Mouse (Mus musculus): ENCODE measurements at regions not wholly inside any gene's neighbourhood (a gene's known extent, or its start where the extent isn't known, plus 50 kb on each side); places are given as distances from the start of the nearest gene placed in this dataset.

DNA sequence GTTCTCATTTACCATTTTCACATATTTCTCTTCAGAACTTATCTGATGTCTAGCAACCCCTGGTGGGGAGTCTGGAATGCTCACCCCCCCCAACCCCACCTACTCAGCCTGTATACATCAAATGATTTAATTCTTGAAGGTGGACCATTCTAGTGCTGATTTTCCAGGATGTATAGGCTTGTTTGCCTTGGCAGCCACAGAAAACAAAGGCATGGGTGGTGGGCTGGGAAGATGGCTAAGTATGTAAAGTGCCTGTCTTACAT, 305.7 kb downstream of the Ets1 start:
- no peak overlapping the region for H3K4me3 ChIP-seq (replicated peaks in 1 of 3; ENCODE audit: low read depth in 2 of 3, low read length in 2 of 3, poor library complexity in 1 of 3)
- in situ Hi-C loops (cut with MboI; ENCODE audit: low pct_ligation_motif_present, low pct_unique_long_range_greater_than_20kb, low sequenced_read_pairs) = loop anchor here (5.0 to 25.0 kb wide), 3 partner anchors 229 to 544 kb away; no protein-coding TSS in a partner anchor
- no peaks in the 10 kb centered on the region for H3K27me3 ChIP-seq (replicated peaks)
- no peak overlapping the region for H3K27ac ChIP-seq (ENCODE audit: insufficient read depth, low read depth)
- dilution Hi-C loops (cut with MboI; ENCODE audit: extremely low pct_ligation_motif_present, extremely low pct_unique_long_range_greater_than_20kb, low sequenced_read_pairs) = no loop called here
- no peak for DNase-seq (ENCODE audit: extremely low read depth)
- H3K36me3 ChIP-seq (replicated peaks in 1 of 2; ENCODE audit: control insufficient read depth in 1 of 2, insufficient read depth in 1 of 2, low read length in 1 of 2) = no peaks in the 10 kb centered on the region
- H3K4me1 ChIP-seq (ENCODE audit: control insufficient read depth in 1 of 2, insufficient read depth in 2 of 2) = peaks cover 3 to 21% of the 10 kb centered on the region in 2 experiments; a peak in 3 of 4 replicates
- H3K9me3 ChIP-seq (replicated peaks; ENCODE audit: low read length) = no peaks in the 10 kb centered on the region
- no peaks in the 10 kb centered on the region for H3K79me2 ChIP-seq (replicated peaks; ENCODE audit: control insufficient read depth, extremely low read depth, insufficient read depth, poor library complexity, severe bottlenecking)
- TF ChIP-seq NELFE (IDR thresholded peaks at IDR 0.05; ENCODE audit: low read depth, low read length) (no peak), MEF2A (IDR thresholded peaks at IDR 0.05; ENCODE audit: borderline replicate concordance, low read depth, low read length) (no peak), SMC3 (IDR thresholded peaks at IDR 0.05; ENCODE audit: low read depth, low read length) (peak; percentile 51), CHD2 (IDR thresholded peaks at IDR 0.05; ENCODE audit: low read length) (no peak), CHD1 (IDR thresholded peaks at IDR 0.05; ENCODE audit: low read depth, low read length) (no peak), PAX5 (IDR thresholded peaks at IDR 0.05; ENCODE audit: low read length) (no peak), CTCF (conservative IDR thresholded peaks at IDR 0.05 in 1 of 2, IDR thresholded peaks at IDR 0.05 in 1 of 2; ENCODE audit: low read depth in 2 of 2, low read length in 2 of 2) (peak in 1 of 2 experiments; percentile 45; a peak in 2 of 4 replicates), MYC (IDR thresholded peaks at IDR 0.05; ENCODE audit: low read depth, low read length) (no peak), ETS1 (conservative IDR thresholded peaks at IDR 0.05; ENCODE audit: low read depth, low read length) (no peak), E2F4 (IDR thresholded peaks at IDR 0.05; ENCODE audit: insufficient replicate concordance, low read depth, low read length) (no peak), RAD21 (IDR thresholded peaks at IDR 0.05; ENCODE audit: low read depth, low read length) (peak; percentile 43), MXI1 (IDR thresholded peaks at IDR 0.05; ENCODE audit: low read depth, low read length) (no peak)
- H3K4me2 ChIP-seq (ENCODE audit: insufficient read depth, low read depth, poor library complexity, severe bottlenecking) = no peak overlapping the region
- no peak overlapping the region for H3K9ac ChIP-seq (ENCODE audit: insufficient read depth, low read depth)

DNA sequence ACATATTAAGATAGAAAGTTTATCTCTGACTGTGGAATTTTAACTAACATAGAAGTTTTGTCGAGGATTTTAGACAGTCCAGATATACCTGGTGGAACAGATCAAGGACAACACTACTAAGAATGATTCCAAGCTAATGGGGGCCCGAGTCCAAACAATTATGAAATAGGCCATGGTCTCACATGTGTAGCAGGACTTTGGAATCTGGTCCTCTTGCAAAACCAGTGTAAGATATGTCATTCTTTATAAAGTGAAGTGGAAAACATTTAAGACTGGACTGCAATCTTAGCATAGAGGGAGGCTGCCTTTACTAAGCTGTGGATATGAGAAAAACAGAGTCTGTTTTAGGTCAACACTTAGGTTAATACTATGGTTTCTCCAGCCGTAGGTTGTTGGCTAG, 311.2 kb downstream of the Ets1 start:
- H3K4me3 ChIP-seq (replicated peaks in 1 of 3; ENCODE audit: low read depth in 2 of 3, low read length in 2 of 3, poor library complexity in 1 of 3) = no peak overlapping the region
- no peak overlapping the region for H3K9ac ChIP-seq (ENCODE audit: insufficient read depth, low read depth)
- no peak overlapping the region for H3K4me2 ChIP-seq (ENCODE audit: insufficient read depth, low read depth, poor library complexity, severe bottlenecking)
- no peaks in the 10 kb centered on the region for H3K27me3 ChIP-seq (replicated peaks)
- H3K36me3 ChIP-seq (replicated peaks in 1 of 2; ENCODE audit: control insufficient read depth in 1 of 2, insufficient read depth in 1 of 2, low read length in 1 of 2) = no peaks in the 10 kb centered on the region
- dilution Hi-C loops (cut with MboI; ENCODE audit: extremely low pct_ligation_motif_present, extremely low pct_unique_long_range_greater_than_20kb, low sequenced_read_pairs) = no loop called here
- no peaks in the 10 kb centered on the region for H3K4me1 ChIP-seq (ENCODE audit: control insufficient read depth in 1 of 2, insufficient read depth in 2 of 2)
- no peak for TF ChIP-seq ZC3H11A (IDR thresholded peaks at IDR 0.05; ENCODE audit: low read depth, low read length)
- TF ChIP-seq USF2 (conservative IDR thresholded peaks at IDR 0.05; ENCODE audit: low read depth, low read length) = no peak
- no peak for TF ChIP-seq RAD21 (IDR thresholded peaks at IDR 0.05; ENCODE audit: low read depth, low read length)
- TF ChIP-seq BHLHE40 (IDR thresholded peaks at IDR 0.05; ENCODE audit: low read depth, low read length) = no peak
- DNase-seq (ENCODE audit: extremely low read depth) = no peak
- in situ Hi-C loops (cut with MboI; ENCODE audit: low pct_ligation_motif_present, low pct_unique_long_range_greater_than_20kb, low sequenced_read_pairs) = loop anchor here (25.0 kb wide), 1 partner anchor 235 kb away; no protein-coding TSS in a partner anchor
- H3K79me2 ChIP-seq (replicated peaks; ENCODE audit: control insufficient read depth, extremely low read depth, insufficient read depth, poor library complexity, severe bottlenecking) = no peaks in the 10 kb centered on the region
- H3K27ac ChIP-seq (ENCODE audit: insufficient read depth, low read depth) = no peak overlapping the region
- H3K9me3 ChIP-seq (replicated peaks; ENCODE audit: low read length) = no peaks in the 10 kb centered on the region

DNA sequence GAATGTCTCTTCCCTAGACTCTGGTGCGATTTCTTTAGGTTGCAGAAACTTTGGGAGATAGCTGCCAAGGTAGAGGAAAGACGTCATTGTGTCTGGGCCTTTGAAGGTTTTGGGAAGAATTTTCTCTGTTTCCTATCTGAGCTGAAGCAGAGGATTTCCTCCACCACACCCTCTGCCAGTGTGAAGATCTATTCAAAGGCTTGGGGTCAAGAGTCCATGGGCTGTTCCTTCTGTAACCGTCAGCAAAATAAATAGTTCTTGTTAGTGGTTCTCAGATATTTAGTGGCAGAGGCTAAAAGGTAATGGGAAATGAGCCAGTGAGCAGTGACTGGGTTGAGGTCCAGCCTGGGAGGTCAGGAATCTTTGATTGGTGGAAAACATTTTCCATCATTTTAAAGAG, 313.0 kb downstream of the Ets1 start:
- Histone ChIP-seq H3K27ac (ENCODE audit: insufficient read depth, low read depth) (no peak overlapping the region), H3K27me3 (replicated peaks) (no peaks in the 10 kb centered on the region), H3K79me2 (replicated peaks; ENCODE audit: control insufficient read depth, extremely low read depth, insufficient read depth, poor library complexity, severe bottlenecking) (no peaks in the 10 kb centered on the region), H3K36me3 (replicated peaks in 1 of 2; ENCODE audit: control insufficient read depth in 1 of 2, insufficient read depth in 1 of 2, low read length in 1 of 2) (no peaks in the 10 kb centered on the region), H3K9me3 (replicated peaks; ENCODE audit: low read length) (no peaks in the 10 kb centered on the region), H3K4me3 (replicated peaks in 1 of 3; ENCODE audit: low read depth in 2 of 3, low read length in 2 of 3, poor library complexity in 1 of 3) (no peak overlapping the region), H3K9ac (ENCODE audit: insufficient read depth, low read depth) (no peak overlapping the region), H3K4me1 (ENCODE audit: control insufficient read depth in 1 of 2, insufficient read depth in 2 of 2) (no peaks in the 10 kb centered on the region), H3K4me2 (ENCODE audit: insufficient read depth, low read depth, poor library complexity, severe bottlenecking) (no peak overlapping the region)
- TF ChIP-seq EP300 (IDR thresholded peaks at IDR 0.05; ENCODE audit: low read length) = no peak
- TF ChIP-seq CHD2 (IDR thresholded peaks at IDR 0.05; ENCODE audit: low read length) = no peak
- no peak for TF ChIP-seq RAD21 (IDR thresholded peaks at IDR 0.05; ENCODE audit: low read depth, low read length)
- TF ChIP-seq TBP (conservative IDR thresholded peaks at IDR 0.05; ENCODE audit: low read depth, low read length) = no peak
- no peak for TF ChIP-seq RCOR1 (conservative IDR thresholded peaks at IDR 0.05; ENCODE audit: low read depth, low read length)
- no peak for TF ChIP-seq MAX (IDR thresholded peaks at IDR 0.05; ENCODE audit: low read length)
- no peak for TF ChIP-seq JUN (IDR thresholded peaks at IDR 0.05; ENCODE audit: insufficient read depth, low read depth, low read length)
- TF ChIP-seq NELFE (IDR thresholded peaks at IDR 0.05; ENCODE audit: low read depth, low read length) = no peak
- no peak for TF ChIP-seq MEF2A (IDR thresholded peaks at IDR 0.05; ENCODE audit: borderline replicate concordance, low read depth, low read length)
- no peak for TF ChIP-seq MAZ (IDR thresholded peaks at IDR 0.05; ENCODE audit: low read depth, low read length)
- no peak for TF ChIP-seq ZC3H11A (IDR thresholded peaks at IDR 0.05; ENCODE audit: low read depth, low read length)
- TF ChIP-seq USF2 (conservative IDR thresholded peaks at IDR 0.05; ENCODE audit: low read depth, low read length) = no peak
- TF ChIP-seq E2F4 (IDR thresholded peaks at IDR 0.05; ENCODE audit: insufficient replicate concordance, low read depth, low read length) = no peak
- TF ChIP-seq MXI1 (IDR thresholded peaks at IDR 0.05; ENCODE audit: low read depth, low read length) = no peak
- DNase-seq (ENCODE audit: extremely low read depth) = no peak
- in situ Hi-C loops (cut with MboI; ENCODE audit: low pct_ligation_motif_present, low pct_unique_long_range_greater_than_20kb, low sequenced_read_pairs) = loop anchor here (25.0 kb wide), 1 partner anchor 237 kb away; no protein-coding TSS in a partner anchor
- dilution Hi-C loops (cut with MboI; ENCODE audit: extremely low pct_ligation_motif_present, extremely low pct_unique_long_range_greater_than_20kb, low sequenced_read_pairs) = no loop called here
